Mouse (Mus musculus): ENCODE results near the gene Atp4a.

DNA sequence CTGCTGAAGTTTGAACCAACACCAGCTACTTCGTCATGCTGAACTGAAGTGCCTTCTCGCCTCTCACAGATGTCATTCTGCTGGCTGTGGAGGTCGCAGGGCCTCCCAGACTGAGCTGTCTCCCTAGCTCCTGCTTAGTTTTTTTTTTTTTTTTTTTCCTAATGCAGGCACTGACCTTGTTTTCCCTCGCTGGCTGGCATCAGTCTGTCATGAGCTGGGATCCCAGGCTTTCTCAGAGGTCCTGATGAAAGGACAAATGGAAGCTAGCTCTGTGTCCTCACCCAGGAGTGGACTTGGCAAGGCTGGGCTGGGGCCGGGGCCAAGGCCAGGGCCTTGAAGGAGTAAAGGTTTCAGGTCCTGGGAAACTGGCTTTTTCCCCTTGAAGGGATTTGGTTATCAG, 30.1 kb upstream of the Atp4a start:
- TF ChIP-seq CTCF (IDR thresholded peaks at IDR 0.05; ENCODE audit: low read depth, low read length) (no peak), POLR2A (IDR thresholded peaks at IDR 0.05; ENCODE audit: extremely low read depth, insufficient read depth, low read length) (no peak)
